Mouse (Mus musculus) kidney, adult 9 months (tissue): ENCODE data around the gene Crtc1.

ENCODE experiments used
- DNase-seq: peaks from one replicate; pipeline ENCODE4 v3.0.0; 2022

Crtc1 gene

DNA sequence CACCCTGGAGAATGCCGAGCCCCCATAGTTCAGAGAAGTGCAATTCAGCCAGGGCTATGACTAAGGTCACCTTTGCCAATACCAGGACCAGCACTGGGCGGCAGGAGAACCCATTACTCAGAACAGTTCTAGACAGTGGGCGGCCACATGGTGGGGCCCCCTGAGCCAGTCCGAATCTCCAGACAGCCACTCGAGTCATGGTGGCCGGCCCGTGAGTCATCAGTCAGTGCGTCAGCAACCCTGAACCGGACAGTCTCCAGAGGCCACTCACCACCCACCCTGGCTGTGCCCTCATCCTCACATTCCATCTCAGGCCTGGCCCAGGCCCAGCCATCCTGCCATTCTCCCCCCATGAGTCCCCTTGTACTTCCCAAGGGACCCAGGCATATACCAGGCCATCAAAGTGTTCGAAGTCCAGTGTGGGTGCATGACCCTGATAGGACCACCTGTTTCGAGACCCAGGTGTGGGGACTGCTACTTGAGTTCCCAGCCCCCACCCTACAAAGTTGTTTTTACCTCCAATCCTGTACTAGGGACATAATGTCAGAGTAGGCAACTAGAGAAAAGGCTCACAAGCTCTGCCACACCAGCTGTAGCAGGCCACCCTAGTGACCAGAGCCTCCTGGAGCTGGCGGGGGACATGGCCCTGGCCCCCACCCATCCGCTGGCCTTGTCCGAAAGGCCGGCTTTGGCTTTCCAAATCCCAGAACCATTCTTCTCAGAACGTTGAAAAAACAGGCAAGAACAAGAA is 22.6 kb upstream of the Crtc1 start:
- DNase-seq = no peak

DNA sequence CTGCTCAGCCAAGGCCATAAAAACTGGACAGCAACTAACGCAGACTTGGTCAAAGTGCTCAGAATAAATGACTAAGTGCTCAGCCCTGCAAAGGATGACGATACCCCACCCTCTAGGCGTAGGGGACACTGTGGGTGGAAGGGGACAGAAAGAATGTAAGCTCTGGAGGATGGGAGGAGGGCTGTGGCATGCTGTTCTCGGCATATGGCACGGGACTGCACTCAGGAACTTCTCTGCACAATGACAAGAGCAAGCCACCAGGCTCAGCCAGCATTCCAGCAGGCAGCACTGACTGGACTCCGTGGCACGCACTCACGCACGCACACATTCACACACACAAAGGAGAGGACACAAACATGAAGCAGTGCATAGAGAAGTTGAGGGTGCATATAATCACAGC is 21.2 kb upstream of the Crtc1 start:
- no peak for DNase-seq

GRCm38 (mm10) chr8:70460199-70460598 is 20.8 kb upstream of the Crtc1 start:
- no peak for DNase-seq

DNA sequence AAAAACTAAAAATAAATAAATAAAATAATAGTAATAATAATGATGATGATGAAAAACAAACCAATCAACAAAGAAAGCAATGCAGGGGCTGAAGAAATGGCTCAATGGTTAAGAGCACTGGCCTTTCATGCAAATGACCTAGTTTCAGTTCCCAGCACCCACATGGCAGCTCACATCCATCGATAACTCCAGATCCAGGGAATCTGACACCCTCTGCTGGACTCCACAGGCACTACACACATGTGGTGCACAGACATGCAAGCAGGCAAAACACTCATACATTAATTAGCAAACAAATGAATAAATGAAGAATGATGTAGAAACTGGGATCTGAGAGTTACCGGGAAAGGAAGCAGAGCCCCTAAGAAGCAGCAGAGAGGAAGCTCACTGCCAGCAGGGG is 20.3 kb upstream of the Crtc1 start:
- DNase-seq = no peak

- DNase-seq = no peak
Measured at GRCm38 (mm10) chr8:70458462-70458861, 19.1 kb upstream of the Crtc1 start.

DNA sequence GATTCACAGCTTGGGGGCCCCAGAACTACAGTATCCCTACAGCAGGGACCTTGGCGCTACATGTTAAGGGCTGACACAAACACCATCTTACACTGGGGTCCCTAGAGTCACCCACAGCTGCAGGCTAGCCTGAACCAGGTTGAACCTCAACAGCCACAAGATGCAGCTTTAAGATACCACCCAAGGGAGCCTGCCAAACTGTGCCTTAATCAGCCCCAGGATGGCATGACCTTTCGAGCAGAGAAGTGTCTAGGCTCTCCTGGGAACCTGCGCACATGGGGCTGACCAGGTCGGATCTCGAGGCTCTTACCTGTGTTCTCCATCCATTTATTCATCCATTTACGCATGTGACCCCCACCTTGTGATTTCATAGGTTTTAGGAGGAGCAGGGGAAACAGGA is 18.5 kb upstream of the Crtc1 start:
- no peak for DNase-seq

GRCm38 (mm10) chr8:70456996-70457395 is 17.6 kb upstream of the Crtc1 start:
- no peak for DNase-seq

DNA sequence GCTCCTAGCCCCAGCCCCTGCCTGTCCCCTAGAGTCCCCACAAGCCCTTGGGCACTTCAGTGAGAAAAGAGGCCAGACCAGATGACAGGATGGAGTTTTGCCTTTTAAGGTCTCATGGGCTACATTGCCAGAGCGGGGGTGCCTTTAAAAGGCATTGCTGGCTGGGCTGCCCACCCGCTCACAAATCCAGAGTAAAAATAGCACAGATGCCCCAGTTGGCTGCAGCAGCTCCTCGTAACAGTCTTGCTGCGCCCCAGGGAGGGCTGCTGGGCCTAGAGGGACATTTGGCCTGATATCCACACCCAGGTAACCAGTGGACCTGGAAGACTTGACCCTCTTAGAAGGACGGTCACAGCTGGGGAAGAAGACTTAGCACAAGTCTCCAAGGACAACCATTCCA is 14.5 kb upstream of the Crtc1 start:
- DNase-seq = no peak

GRCm38 (mm10) chr8:70452196-70452966 is 13.0 kb upstream of the Crtc1 start:
- DNase-seq = no peak

DNA sequence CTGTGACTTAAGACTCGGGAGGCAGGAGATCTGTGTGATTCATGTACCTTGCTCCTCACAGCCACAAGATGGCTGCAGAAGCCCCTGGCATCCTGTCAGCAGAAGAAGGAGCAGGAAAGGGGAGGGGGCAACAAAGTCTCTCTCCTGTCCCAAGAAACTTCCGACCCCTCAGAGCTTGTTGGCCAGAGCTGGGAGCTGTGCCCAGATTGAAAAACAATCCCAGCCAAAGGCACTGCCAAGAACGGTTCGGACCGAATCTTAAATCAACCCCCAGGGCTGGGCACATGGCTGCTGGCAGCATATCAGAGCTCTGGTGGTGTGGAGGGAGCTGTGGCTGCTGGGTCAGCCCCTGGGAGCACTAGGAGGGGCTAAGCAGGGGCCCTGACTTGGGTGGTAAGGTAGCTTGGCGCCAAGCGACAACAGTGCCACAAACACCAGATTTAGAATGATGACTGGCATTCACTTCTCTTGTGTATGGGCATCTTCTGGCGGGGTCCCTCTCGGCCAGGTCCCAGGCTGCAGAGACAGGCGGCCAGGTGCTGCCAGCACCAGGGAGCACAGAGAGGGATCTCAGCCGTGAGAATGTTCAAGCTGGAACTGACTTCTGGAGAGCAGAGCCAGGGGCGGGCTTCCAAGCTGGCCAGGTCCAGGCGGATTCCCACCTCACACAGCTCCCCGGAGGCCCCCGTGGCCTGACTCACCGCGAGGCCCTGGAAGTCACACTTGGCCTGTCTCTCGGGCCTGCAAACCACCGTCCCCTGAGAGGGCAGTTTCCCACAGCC is 8.5 kb upstream of the Crtc1 start:
- peak; percentile 17 for DNase-seq

DNA sequence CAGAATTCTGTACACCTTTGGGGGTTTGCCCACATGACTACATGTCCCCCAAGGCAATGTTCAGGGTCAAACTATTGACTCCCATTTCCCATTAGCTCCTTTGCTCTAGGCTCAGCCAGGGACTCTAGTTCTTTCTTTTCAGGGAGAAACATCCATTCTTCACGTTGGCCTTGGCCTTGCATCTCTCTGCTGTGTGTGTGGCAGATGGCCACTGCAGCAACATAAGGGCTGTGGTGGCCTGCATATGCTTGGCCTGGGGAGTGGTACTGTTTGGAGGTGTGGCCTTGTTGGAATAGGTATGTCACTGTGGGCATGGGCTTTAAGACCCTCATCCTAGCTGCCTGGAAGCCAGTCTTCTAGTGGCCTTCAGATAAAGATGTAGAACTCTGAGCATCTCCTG is 6.6 kb upstream of the Crtc1 start:
- no peak for DNase-seq

GRCm38 (mm10) chr8:70443326-70443725 is 3.9 kb upstream of the Crtc1 start:
- DNase-seq = no peak

GRCm38 (mm10) chr8:70441565-70441964 is 2.2 kb upstream of the Crtc1 start:
- no peak for DNase-seq

- DNase-seq = no peak
Measured at GRCm38 (mm10) chr8:70440246-70440645, 867 bp upstream of the Crtc1 start.

GRCm38 (mm10) chr8:70439848-70440179 is 435 bp upstream of the Crtc1 start:
- no peak for DNase-seq

DNA sequence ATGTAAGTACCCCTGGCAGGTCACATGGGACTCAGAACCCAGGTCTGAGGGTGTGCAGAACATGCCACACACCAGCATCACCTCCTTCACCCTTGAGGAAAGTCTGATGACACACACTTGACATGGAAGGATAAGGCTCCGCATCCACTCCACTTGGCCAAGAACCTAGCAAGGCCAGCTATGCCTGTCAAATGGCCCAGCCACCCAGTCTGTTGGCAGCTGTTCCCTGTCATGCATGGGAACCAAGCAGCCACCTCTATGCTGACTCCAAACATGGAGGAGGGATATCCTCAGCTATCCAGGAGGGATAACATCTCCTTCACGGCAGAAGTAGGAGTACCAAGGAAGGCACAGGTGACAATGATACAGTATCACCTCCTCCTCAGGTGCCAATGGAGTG is 956 bp downstream of the Crtc1 start:
- no peak for DNase-seq

- no peak for DNase-seq
Measured at GRCm38 (mm10) chr8:70435156-70435555, 4.2 kb downstream of the Crtc1 start.

GRCm38 (mm10) chr8:70432991-70433536 is 6.3 kb downstream of the Crtc1 start:
- DNase-seq = no peak

DNA sequence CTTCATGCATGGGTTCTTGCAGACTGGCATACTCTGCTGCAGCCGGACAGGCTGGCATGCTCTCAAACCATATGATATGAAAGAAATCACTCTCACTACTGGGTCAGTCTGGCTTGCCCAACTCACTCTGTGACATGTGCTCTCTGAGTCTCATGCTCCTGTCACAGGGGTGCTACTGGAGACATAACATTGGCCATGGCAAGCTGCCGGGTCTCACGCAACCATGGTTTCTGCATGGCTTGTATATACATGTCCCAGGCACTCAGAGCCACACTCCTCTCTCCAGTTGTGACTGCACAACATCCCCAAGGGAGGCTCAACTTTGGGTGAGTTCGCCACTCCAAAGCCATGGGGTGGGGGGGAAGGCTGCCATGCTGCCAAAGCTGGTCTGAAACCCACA is 8.2 kb downstream of the Crtc1 start:
- no peak for DNase-seq

DNA sequence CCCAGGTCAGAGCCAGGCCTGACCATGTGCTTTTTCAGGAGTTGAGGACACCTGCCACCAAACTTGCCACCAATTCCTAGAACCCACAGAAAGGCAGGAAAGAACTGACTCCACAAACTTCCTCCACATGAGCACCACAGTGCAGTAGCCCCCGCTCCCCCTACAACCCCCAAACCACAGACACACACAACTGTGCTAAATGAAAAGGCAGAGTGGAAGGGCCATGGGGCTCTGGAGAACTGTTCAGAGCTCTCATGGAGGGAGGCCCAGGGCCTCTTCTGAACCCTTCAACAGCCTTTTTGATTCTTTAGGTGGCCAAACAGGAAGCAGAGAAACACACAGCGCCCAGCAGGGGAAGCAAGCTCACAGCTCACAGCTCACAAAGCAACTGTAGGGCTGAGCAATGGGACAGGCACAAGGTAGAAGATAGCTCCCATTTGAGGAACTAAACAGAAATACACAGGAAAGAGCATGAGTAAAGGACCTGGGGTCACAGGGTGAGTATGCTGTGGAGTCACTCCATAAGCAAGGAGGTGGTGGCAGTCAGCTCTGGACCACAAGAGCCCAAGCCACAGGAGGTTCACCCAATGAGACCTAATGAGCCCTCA is 13.0 kb downstream of the Crtc1 start:
- no peak for DNase-seq

GRCm38 (mm10) chr8:70422722-70423121 is 16.7 kb downstream of the Crtc1 start:
- DNase-seq = no peak

DNA sequence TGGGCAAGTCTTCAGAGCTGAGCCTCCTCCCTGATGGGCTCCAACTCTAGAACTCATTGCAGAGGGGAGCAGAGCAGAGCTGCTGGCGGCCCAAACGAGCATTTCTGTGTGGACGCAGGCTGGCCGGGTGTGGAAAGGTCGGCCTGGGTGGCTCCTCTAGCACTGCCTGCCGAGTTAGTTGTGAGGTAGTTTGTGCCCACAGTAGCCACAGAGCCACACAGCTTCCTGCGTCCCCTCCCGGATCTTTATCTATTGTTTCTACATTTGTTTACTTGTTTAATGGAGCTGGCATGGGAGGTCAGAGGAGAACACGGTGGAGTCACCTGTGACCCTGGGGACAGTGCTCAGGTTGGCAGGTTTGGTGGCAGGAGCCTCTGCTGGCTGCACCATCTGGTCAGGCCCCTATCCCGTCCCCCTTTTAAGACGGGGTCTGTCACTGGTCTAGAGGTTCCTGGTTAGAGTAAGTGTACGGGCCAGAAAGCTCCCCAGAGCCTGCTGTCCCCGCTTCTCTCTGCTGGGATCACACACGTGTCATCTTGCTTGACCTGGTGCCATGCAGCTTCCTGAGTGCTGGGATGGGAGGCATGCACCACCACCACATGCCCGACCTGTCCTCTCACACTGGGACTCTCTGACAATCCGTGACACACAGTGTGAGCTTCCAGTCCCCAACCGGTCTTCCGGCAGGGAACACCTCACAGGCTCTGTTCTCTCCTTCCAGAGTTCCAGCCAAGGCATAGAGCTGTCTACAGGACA is 17.9 kb downstream of the Crtc1 start:
- no peak for DNase-seq
